Mouse (Mus musculus) spleen, postnatal 36 days (tissue): ENCODE results near the gene Stx6.

Source experiments
- DNase-seq, 2 experiments: peaks; one replicate each; pipeline ENCODE4 v3.0.0; 2022; ENCODE audit warnings: low spot score in 2 of 2, mixed read lengths in 1 of 2

Gene Stx6

DNA sequence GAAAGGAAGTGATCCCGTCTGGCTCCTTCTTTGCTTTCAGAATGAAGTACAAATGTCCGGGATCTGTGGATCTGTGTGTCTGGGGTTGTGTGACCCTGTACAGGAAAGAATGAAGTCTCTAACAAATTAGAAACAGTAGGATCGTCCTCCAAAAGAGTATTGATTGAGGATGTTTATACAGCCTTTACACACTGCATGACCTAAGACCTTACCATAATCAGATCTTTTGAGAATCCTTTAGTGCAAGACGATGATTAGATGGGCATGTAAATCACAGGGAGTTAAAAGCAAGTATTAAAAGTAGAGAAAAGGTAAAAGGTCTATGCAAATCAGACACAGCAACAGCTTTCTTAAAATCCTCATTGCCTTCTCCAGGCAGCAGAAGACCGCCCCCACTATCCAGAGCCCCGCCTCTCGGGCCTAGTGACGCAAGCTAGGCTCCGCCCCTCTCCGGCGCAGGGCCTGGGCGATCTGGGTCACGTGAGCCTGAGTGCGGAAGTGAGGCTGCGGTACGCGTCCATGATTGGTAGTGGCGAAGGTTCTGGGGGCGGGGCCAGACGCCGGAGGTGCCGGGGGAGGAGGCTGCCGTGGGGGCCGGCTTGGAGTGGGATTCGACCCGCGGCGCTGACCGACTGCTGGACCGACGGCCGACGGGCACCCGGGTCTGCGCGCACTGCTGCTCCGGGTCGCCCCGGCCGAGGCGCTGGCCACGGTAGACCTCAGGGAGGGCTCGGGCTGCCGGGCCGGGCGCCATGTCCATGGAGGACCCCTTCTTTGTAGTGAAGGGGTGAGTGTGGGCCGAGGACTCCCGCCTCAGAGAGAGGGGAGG, at the start of gene Stx6:
Gene Stx6, plus strand, starts transcription at position 575 of the 829 bp plus-strand sequence.
- peak; percentile 97 to 98 for DNase-seq

DNA sequence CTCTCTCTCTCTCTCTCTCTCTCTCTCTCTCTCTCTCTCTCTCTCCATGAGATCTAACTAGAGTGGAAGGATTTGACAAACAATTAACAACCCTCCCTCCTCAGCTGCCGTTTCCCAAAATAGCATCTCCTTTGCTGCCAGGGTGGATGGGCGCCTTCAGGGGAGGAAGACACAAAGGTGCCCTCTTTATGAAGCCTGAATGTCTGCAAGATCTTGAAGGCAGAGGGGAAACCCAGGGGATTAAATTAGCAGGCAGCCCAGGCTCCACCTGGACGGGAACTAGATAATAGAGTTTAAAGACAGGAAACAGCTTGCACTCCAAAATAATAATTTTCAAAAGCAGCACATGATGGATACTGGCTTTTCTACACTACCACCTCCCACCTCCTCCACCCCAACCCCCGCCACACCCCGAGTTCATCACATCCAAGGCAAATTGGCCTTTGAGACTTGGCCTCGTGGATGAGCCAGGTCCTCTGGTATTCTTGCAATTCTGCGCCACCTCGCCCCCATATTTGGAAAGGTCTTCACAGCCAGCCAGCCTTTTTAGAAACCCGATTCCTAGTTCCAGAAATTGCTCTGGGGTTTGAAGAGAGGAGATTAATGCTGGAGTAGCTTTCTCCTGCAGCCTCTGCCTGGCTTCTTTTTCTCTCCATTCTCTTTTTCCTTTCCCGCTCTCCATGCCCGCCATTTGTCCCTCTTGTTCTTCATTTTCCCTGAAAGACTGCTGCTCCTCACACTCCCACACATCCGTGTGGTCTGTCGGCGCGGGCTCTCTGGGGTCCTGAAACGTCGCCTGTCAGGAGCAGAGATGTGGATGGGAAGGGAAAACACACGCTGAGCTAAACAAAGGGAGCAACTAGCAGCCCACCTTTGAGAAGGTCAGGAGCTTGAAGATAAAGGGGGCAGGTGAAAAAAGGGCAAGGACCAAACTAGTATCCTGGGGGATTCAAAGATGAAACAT, 48.8 kb upstream of the Stx6 start:
- DNase-seq: no peak

DNA sequence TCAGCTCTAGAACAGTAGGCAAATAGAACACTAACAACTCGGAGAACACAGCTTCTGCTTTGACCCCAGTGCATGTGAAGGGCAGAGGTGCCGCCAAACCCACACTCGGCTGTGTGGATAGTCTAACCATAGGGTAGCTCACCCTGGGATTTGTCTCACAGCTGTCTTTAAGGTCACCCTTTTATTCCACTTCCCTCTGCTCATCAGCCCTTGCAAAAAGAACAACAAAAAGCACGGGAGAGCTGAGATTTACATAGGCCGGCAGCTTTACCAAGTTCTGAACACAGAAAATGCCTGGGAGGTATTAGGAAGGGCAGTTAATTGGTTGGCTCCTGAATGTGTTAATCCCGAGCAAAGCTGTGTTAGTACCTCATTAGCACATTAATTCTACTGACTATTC, 47.0 kb upstream of the Stx6 start:
- no peak for DNase-seq

DNA sequence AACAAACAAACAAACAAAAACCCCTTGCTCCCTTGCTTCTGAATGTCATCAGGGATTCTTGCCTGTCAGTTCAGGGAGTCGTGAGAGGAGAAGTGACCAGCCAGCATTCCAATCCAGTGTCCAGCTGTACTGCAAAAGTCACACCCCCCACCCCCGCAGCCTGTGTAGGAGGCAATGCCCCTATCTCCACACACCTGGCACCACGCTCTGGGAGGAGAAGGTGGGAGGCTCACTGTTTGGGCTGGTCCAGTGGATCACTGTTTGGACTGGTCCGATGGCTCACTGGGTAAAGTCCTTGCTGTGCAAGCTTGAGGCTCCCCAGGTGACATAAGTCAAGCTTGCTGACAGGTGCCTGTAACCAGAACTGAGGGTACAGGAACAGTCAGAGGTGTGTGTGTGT, 46.4 kb upstream of the Stx6 start:
- no peak for DNase-seq

DNA sequence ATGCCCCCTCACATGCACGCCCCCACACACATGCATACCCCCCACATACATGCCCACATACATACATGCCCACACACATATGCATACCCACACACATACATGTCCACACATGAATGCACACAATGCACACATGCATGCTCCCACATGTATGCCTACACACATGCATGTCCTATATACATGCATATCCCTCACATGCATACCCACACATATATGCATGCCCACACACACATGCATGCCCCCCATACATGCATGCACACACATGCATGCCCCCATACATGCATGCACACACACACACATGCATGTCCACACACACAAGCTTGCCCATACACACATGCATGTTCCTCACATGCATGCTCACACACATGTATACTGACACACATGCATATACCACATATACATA, 45.6 kb upstream of the Stx6 start:
- no peak for DNase-seq

DNA sequence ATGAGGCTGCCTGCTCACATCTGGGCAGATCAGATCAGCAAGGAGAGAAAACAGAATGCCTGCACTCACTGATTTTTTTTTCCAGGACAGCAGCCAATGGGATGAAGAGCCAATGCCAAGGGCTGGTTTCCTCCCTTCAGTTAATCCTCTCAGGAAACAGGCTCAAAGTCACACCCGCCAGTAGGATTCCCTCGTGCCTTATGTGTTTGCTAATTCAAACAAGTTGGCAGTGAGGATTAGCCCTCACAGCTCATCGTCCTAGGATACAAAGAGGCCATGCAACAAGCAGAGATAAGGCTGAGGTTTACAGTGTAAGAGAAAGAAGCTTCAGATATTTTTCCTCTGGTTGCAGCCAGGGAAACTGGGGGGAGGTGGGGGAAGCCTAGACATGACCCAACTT, 44.6 kb upstream of the Stx6 start:
- DNase-seq: no peak

DNA sequence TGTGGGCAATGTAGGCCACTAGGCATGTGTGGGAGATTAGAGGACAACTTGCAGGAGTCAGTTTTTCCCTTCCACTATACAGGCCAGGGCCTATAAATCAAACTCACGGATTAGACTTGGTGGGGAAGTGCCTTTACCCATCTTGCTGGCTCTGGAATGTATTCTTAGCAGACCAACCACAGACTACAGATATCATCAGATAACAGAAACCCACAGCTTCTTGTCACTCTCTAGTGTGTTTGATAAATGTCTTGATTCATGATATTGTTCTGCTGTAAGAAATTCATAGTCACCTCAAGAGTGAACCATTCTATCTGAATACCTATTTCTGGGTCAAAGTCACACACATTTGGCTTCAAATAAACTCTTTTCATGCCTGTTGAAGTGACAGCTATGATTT, 38.8 kb upstream of the Stx6 start:
- DNase-seq: no peak

DNA sequence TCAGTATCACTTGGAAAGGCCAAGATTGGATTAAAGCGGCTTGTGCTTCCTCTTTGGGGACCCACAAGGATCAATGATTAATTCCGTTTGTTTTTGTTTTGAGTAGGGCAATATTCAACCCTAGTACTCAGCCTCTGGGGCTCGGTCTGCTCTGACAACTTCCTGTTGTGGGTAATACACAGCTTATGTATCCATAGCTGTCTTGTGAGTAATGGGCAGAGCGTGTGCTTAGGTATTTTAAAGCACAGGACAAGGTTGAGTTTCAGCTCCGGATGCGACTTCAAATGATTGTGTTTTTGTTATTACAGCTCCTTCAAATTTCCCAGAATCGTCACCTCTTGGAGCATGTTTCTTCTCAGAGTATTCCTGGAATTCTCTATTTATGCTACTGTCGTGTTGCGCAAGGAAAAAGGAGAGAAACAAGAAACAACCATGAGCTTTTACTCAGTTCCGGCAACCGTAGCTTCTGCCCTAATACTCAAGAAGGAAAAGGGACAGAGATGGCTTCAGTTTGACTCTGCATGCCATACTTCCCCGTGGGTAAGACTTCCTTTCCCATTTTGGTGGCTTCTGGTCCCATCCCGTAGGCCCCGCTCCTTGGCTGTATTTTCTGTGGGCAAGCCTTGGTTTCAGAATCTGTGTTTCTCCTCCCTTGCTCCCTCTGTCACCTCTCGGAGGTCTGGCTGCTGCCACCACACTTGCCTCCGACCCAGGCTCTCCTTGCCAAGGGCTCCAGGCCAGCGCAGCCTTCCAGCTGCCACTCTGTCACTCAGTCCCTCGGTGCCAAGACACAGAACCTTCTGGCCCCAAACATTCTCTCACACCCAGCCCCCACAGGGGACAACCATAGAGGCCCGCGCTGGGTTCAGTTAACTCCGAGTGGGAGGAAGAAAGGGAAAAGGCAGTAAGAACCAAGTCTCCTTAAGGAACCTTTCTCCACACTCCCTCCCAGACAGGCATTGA, 36.3 kb upstream of the Stx6 start:
- DNase-seq: no peak

DNA sequence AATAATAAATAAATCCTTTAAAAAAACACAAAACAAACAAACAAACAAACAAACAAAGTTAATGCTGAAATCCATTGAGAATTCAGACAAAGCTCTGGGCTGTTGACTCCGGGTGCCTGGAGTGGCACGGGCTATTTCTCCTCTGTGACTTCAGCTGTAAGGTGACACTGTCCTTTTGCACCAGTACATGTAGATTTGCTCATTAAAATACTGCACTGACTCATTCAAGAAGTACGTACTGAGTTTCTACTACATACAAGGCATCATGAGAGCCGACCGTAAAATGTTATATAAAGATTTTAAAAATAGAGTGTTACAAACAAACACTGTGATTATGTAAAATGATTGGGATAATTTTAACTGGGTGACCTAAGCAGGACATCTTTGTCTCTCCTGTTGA, 34.1 kb upstream of the Stx6 start:
- DNase-seq: no peak

DNA sequence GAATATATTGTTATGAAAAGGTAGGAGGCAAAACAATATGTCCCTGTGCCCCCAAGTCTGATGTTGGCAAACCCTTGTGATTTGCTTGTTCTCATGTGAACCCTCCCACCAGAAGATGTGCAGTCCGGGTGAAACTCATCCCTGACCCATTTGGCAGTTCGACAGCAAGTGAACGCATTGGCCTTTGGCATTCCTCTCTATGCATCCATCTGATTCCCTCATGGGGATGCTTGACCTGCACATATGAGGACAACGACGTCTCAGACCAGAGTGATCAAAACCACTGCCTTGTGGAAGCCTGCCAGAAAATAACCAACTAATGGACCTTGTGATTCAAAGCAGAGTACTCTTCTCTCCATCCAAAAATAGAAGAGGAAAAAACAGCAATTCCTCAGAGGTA, 31.8 kb upstream of the Stx6 start:
- DNase-seq: no peak

DNA sequence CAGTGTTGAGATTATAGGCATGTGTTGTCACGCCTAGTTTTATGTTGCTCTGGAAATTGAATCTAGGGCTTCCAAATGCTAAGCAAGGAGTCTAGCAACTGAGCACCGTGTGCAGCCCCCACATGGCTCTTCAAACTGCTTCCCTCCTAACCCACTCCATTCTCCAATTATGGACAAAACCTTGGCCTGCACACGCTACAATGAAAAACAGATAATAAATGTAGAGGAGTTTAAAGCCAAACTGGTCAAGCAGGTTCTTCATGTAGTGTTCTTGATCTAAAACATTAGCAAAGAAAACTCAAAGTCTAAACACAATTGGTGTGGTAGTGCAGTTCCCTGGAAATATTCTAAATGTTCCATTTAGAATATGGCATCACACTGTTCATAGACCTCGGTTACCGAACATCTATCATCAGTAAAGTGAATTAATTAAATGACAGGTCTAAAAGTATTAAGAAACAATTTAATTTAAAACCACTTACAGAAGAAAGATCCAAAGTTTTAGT, 31.0 kb upstream of the Stx6 start:
- no peak for DNase-seq

DNA sequence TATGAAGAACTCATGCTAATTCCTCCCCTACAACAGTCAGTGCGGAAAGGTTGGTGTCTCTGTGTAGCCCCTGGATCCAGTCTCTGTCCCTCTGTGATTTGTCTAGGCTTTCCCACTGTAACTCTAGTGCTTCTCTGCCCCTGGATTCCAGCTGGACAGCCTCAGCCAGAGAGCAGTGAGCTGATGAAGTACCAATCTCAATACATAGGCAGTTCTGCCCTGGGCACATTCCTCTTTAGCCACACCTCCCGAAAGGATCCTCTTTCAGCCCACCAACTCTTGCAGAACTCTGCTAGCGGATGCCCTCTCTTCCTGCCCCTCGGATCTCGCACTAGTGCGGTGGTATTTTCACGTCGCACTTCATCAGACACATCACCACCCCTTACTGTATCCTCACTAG, 23.6 kb upstream of the Stx6 start:
- no peak for DNase-seq

DNA sequence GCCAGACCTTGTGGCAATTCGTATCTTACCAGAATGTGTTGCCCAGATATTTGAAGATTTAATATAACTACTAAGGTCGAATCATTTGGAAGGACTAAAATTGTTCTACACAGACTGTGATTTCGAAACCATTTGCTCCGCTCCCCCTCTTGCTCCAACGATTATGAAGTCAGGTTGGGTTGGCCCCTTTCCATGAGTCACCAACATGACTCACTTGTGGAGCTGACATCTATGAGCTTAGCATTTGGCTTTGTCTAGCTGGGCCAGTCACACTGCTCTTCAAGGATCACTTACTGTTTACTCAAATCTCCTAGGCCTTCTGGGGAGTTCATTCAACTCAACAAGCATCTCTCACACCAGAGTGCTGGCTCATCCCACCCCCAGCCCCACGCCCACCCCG, 19.7 kb upstream of the Stx6 start:
- no peak for DNase-seq

DNA sequence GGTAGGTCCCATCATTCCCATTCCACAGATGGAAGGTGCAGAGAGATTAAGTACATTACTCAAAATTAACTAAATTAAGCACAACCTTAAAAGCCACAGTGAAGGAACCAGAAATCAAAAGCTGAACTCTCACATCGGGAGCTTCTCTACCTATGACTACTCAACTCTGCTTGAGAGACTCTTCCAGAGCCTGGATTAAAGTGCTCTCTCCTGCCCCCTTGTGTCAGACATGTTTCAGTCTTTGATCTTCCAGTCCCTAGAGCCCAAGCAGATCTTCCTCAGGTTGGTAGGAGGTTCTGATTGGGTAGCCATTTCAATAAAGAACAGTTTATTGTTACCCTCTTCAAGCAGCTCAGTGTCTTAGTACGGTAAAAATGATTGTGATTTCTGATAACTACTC, 18.4 kb upstream of the Stx6 start:
- peak; percentile 74 to 81 for DNase-seq

DNA sequence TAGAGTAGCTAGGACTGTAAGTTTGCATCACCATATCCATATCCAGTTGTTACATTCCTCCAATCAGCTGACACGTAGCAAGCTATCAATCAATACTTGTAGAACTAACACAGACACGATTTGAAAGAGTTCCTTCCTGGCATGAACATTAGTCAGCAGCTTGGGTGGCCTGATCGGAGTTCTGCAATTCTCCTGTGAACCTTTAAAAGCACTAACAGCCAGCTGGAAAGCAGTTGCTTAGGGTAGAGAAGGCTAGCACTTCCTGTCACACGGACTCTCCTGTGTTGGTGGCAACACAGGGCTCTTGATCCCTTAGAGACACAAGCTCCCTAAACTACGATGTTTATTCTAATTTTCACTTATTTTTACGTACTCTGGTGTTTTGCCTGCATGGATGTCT, 12.9 kb upstream of the Stx6 start:
- peak; percentile 28 to 43 for DNase-seq

DNA sequence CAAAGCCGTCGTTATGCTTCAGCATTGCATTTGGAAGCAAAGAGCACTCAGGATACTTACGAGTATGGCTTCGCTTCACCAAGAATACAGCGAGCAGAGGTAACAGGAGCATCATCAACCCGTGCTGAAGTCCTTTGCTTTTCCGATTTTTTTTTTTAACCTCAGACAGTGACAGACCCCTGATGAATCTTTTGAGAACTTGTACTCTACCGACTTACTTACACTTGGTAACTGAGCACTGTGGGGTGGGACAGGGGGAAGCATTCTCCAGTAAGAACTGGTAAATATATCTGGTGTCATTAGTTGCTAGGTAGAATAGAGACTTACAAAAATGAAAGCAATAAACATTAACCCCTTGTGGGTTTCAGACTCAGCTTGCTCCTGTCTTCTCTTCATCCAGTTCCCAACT, 11.9 kb upstream of the Stx6 start, which contains the start of gene Mr1:
Gene Mr1, minus strand, starts transcription at position 243 of the 409 bp plus-strand sequence.
- DNase-seq: peak; percentile 57 to 68

DNA sequence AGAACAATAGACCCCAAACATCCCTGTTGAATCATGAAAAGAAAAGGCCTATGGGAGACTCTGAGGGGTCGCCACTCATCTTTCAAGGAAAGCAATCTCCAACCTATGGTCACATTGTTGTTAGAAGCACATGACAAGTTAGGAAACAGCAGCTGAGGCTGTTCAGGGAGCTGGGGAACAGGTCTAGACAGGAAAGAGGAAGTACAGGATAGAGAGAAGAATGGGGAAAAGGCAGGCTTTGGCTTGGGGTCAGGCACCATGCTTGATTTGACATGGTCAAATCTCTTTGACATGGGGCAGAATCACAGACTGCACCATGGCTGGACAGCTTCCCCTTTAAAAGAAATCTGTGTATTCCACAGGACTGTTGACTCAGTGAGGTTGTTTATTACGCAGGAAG, 11.3 kb upstream of the Stx6 start:
- no peak for DNase-seq

DNA sequence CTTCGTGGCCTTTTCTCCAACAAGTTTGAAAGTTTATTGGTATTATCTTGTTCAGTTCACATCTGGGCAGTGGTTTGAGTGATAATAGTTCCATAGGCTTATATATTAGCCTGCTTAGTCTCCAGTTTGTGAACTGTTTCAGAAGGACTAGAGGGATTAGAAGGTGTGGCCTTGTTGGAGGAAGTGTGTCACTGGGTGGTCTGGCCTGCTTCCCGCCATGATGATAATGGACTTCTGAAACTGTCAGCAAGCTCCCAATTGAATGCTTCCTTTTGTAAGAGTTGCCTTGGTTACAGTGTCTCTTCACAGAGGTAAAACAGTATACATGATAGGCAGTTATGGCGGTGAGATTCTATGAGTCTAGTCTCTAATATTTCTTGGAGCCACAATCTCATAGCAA, 9.1 kb upstream of the Stx6 start:
- no peak for DNase-seq

DNA sequence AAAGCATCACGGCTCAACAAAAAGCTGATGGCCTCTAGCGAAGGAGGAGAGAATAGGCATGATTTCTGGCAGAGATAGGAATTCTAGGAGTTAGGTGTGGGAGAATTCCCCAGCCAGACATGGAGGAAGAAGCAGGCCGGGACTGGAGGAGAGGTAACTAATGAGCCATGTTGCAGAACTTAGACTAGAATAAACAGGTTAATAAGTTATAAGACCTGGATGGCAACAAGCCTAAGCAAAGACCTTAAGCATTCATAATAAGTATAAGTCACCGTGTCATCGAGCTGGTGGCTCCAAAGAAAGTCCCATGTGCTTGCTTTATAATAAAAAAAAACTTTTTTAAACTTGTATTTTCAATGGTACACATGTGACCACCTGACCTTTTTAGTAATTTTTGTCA, 7.7 kb upstream of the Stx6 start:
- DNase-seq: no peak

DNA sequence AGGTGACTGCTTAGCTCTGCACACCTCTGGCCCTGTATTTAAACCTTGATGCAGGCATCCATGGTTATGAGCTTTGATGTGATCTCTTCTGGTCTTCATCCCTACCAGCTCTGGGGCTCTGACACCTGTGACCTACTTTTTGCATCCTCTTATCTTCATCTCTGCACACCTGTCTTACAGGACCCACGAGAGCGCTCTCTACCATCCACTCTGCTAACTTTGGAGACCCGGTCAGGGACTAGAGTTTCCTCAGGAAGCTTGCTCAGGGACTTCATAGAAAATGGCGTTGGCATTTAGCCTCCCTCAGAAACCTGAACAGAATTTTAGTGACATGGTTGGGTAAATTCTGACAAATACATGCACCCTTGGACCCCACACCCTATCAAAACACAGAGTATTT, 4.6 kb upstream of the Stx6 start:
- DNase-seq: no peak

DNA sequence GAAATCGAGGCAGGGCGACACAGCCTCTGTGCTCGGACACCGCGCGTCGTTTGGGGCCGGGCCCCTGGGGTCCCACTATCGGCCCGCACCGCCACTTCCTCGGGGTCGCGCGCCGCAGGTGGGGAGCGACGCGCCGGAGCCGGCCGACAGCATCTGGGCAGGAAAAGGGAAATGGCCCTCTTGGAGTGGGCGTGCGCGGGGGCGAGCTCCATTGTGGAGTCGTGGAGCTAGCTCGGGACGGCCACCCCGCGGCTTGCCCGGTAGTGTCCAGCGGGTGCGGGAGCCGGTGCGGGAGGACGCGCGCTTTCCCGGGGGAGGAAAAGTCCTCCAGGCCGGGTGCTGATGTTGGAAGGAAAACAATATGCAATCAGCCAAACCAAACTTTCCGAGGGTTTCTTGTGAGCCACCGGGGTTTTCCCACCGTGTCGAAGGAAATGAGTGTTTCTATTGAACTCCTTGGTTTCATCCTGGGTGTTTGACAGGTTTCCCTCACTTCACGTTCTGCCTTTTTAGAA, 512 bp downstream of the Stx6 start:
- peak; percentile 20 to 38 for DNase-seq
